In the genomic region with DNA sequence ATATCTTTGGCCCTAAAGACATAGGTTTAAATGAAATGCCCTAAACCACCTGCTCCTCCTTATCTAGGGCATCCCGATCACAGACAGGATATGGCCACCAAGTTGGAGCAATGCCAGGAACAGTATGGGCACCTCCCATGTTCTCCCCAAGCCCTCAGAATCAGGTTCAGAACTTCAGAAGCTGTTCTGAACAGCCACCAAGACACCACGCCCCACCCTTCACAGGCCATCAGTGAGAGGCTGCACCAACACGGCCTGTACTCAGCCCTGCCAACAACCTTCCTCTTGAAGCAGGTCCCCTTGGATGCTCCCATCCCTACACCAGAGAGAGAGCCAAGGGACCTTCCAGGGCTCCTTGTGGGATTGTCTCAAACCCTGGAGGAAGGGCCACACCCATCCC, we compare ENCODE assay signal across 19 mouse cellular contexts. TPM values are rescaled to one million over a fixed set of nuclear protein-coding genes. Genes with fewer than 3 reads are reported as not detected.
A peak's percentile ranks its signal among the peaks of the same experiment; 100 is the strongest.
DNase-seq lines count a peak whose midpoint lies in the region; ATAC-seq lines count a peak whose summit lies in the region.
"Had no signal": no experiment of that assay in that cellular context is flagged by ENCODE, and none has a peak within 500 bp of the region (broad histone marks: within the 10 kb centered on the region; RNA-seq: fewer than 3 reads in every experiment).

No protein-coding gene starts in this region.

- peak; percentile 94 for DNase-seq in heart, adult 11 months
- no peak for DNase-seq in heart, postnatal 36 days
- DNase-seq in cerebellum, postnatal 36 days = no peak
- no peak for DNase-seq in spleen, adult 18-20 months
- DNase-seq: adrenal gland, postnatal 10 days; cerebellum, adult 11 months; kidney, adult 18-20 months; kidney, postnatal 10 days; right cerebral cortex, postnatal 25 days; thymus, postnatal 25 days had no signal

- H3K27me3 ChIP-seq in megakaryocyte, embryonic 14.5 days (replicated peaks) = peaks cover 28% of the 10 kb centered on the region
- H3K27me3 ChIP-seq: midbrain, embryonic 15.5 days; neural tube, embryonic 15.5 days had no signal

- 0 out of 2 replicates have a peak overlapping the region, but pooled peaks have one; percentile 3 for H3K27ac ChIP-seq in brown adipose tissue, adult 24 weeks (replicated peaks; ENCODE audit: low read depth, low read length)
- H3K27ac ChIP-seq: liver, embryonic 14.5 days; macrophage; midbrain, embryonic 15.5 days; neural tube, embryonic 15.5 days had no signal

- H3K9me3 ChIP-seq in megakaryocyte, embryonic 14.5 days = no peaks in the 10 kb centered on the region
- H3K9me3 ChIP-seq: midbrain, embryonic 15.5 days; neural tube, embryonic 15.5 days had no signal

- intact Hi-C loops in heart, postnatal 36 days (cut with DNase I) = no loop called here

- peak overlapping the region; percentile 46 for H3K4me3 ChIP-seq in megakaryocyte, embryonic 14.5 days (replicated peaks)
- no peak overlapping the region for H3K4me3 ChIP-seq in brown adipose tissue, adult 24 weeks (ENCODE audit: insufficient read depth, low read depth, low read length)
- H3K4me3 ChIP-seq: midbrain, embryonic 15.5 days; myocyte; neural tube, embryonic 15.5 days had no signal

- H3K4me1 ChIP-seq in megakaryocyte, embryonic 14.5 days = peaks cover 72% of the 10 kb centered on the region
- H3K4me1 ChIP-seq in brown adipose tissue, adult 24 weeks (ENCODE audit: control insufficient read depth, insufficient read depth, insufficient read length, low read length) = peaks cover 12% of the 10 kb centered on the region
- H3K4me1 ChIP-seq: midbrain, embryonic 15.5 days had no signal

- H3K36me3 ChIP-seq in megakaryocyte, embryonic 14.5 days (replicated peaks; ENCODE audit: low read length) = no peaks in the 10 kb centered on the region
- H3K36me3 ChIP-seq: midbrain, embryonic 15.5 days; neural tube, embryonic 15.5 days had no signal

- ATAC-seq in megakaryocyte, adult 5-6 weeks (ENCODE audit: poor library complexity, severe bottlenecking) = no peak
- ATAC-seq: hindbrain, embryonic 16.5 days; midbrain, embryonic 15.5 days had no signal

RNA-seq across cellular contexts. Expression of gene Lrrc32, which starts 55.5 kb away (rescaled TPM):
- total RNA-seq in heart, postnatal 36 days (2021) = 10 to 100 TPM; 14.6 to 15.8 TPM
- polyA plus RNA-seq in megakaryocyte, embryonic 14.5 days (2012; ENCODE audit: insufficient read depth, low replicate concordance) = 28.6 and 53.0 TPM in 2 replicates
- total RNA-seq in megakaryocyte, adult 5-6 weeks (2015) = not detected in 2 replicates
- total RNA-seq in megakaryocyte, adult 5-6 weeks (2017) = not detected in 2 replicates
- polyA plus RNA-seq in brown adipose tissue, adult 24 weeks (2012; ENCODE audit: insufficient read depth, insufficient read length, missing spikeins) = 4.5 and 5.1 TPM in 2 replicates

Comparison
In these comparisons a context has a peak if more than half of its experiments do, and no peak if none do; other contexts are left out.
1. RNA of gene Lrrc32, which starts 55.5 kb away (total RNA-seq): 14.6 to 15.8 TPM in heart, postnatal 36 days; not detected in megakaryocyte, adult 5-6 weeks; every median in the first group is over 10 times any median in the second.